Mouse (Mus musculus): ENCODE measurements around the gene Stard5. TPM values are rescaled to one million over a fixed set of nuclear protein-coding genes. Genes with fewer than 3 reads are reported as not detected.

The Stard5 gene
- polyA plus RNA-seq, 1 experiment, result 37.0 TPM

GRCm38 (mm10) chr7:83609891-83610290 is 21.9 kb upstream of the Stard5 start:
- no peak overlapping the region for H3K4me3 ChIP-seq (ENCODE audit: insufficient read depth, low read length)
- TF ChIP-seq CTCF (IDR thresholded peaks at IDR 0.05; ENCODE audit: low read depth, low read length) (no peak), POLR2A (IDR thresholded peaks at IDR 0.05; ENCODE audit: borderline replicate concordance, low read depth, low read length) (no peak)
- peaks cover 10% of the 10 kb centered on the region for H3K4me1 ChIP-seq (ENCODE audit: control insufficient read depth, insufficient read depth, low read length)
- no peak overlapping the region for H3K27ac ChIP-seq (ENCODE audit: insufficient read depth, low read depth, low read length)

DNA sequence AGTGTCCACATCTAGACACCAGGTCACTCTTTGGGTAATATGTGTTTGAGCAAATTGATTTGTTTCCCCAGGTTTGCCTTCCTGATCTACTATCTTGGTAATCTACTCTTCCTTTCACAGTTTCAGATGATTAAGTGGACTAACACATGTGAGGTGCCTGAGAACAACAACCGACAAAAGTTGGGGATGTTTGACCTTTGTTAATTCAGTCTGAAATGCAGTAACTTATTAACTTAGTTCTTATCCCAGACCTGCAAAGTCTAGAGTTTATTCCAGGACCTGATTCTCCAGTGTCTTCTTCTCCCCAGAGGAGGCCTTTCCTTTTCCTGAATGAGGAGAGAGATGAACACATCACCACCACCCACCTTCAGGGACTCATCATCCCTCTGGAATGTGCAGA is 19.9 kb upstream of the Stard5 start:
- TF ChIP-seq CTCF (IDR thresholded peaks at IDR 0.05; ENCODE audit: low read depth, low read length) (no peak), POLR2A (IDR thresholded peaks at IDR 0.05; ENCODE audit: borderline replicate concordance, low read depth, low read length) (no peak)
- Histone ChIP-seq H3K4me3 (ENCODE audit: insufficient read depth, low read length) (no peak overlapping the region), H3K4me1 (ENCODE audit: control insufficient read depth, insufficient read depth, low read length) (peaks cover 13% of the 10 kb centered on the region), H3K27ac (ENCODE audit: insufficient read depth, low read depth, low read length) (no peak overlapping the region)

- TF ChIP-seq CTCF (IDR thresholded peaks at IDR 0.05; ENCODE audit: low read depth, low read length), result no peak
- TF ChIP-seq POLR2A (IDR thresholded peaks at IDR 0.05; ENCODE audit: borderline replicate concordance, low read depth, low read length), result no peak
- Histone ChIP-seq H3K27ac (ENCODE audit: insufficient read depth, low read depth, low read length) (no peak overlapping the region), H3K4me3 (ENCODE audit: insufficient read depth, low read length) (no peak overlapping the region), H3K4me1 (ENCODE audit: control insufficient read depth, insufficient read depth, low read length) (peaks cover 19% of the 10 kb centered on the region)
Observed at GRCm38 (mm10) chr7:83615272-83615671, 16.5 kb upstream of the Stard5 start.

GRCm38 (mm10) chr7:83615815-83616214 is 15.9 kb upstream of the Stard5 start:
- TF ChIP-seq CTCF (IDR thresholded peaks at IDR 0.05; ENCODE audit: low read depth, low read length) (peak; percentile 71), POLR2A (IDR thresholded peaks at IDR 0.05; ENCODE audit: borderline replicate concordance, low read depth, low read length) (no peak)
- Histone ChIP-seq H3K4me1 (ENCODE audit: control insufficient read depth, insufficient read depth, low read length) (peaks cover 19% of the 10 kb centered on the region), H3K4me3 (ENCODE audit: insufficient read depth, low read length) (no peak overlapping the region), H3K27ac (ENCODE audit: insufficient read depth, low read depth, low read length) (peak overlapping the region; percentile 18; the same call in 1 of the 2 replicates)

DNA sequence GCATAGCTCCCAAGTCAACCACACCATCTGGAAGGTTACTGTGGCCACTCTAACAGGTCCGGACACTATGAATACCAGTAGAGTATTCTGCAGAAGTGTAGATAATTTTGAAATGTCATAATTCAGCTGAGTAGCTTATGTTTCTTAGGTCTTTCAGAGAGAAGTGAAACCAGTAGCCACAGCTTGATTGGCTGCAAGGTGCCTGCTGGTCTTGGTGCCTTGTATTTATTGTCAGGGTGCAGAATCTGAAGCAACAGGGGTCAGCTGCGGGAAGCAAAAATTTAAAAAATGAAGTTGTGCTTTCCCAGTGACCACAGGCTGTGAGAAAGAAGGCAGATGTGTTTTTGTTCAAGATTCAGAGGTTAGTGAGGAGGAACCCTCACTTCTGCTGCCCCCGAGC is 15.5 kb upstream of the Stard5 start:
- H3K27ac ChIP-seq (ENCODE audit: insufficient read depth, low read depth, low read length), result peak overlapping the region; percentile 54; the same call in 1 of the 2 replicates
- no peak overlapping the region for H3K4me3 ChIP-seq (ENCODE audit: insufficient read depth, low read length)
- no peak for TF ChIP-seq POLR2A (IDR thresholded peaks at IDR 0.05; ENCODE audit: borderline replicate concordance, low read depth, low read length)
- TF ChIP-seq CTCF (IDR thresholded peaks at IDR 0.05; ENCODE audit: low read depth, low read length), result no peak
- H3K4me1 ChIP-seq (ENCODE audit: control insufficient read depth, insufficient read depth, low read length), result peaks cover 19% of the 10 kb centered on the region

- Histone ChIP-seq H3K27ac (ENCODE audit: insufficient read depth, low read depth, low read length) (no peak overlapping the region), H3K4me3 (ENCODE audit: insufficient read depth, low read length) (no peak overlapping the region), H3K4me1 (ENCODE audit: control insufficient read depth, insufficient read depth, low read length) (peaks cover 19% of the 10 kb centered on the region)
- TF ChIP-seq CTCF (IDR thresholded peaks at IDR 0.05; ENCODE audit: low read depth, low read length) (no peak), POLR2A (IDR thresholded peaks at IDR 0.05; ENCODE audit: borderline replicate concordance, low read depth, low read length) (no peak)
Observed at GRCm38 (mm10) chr7:83618709-83619108, 13.1 kb upstream of the Stard5 start.

DNA sequence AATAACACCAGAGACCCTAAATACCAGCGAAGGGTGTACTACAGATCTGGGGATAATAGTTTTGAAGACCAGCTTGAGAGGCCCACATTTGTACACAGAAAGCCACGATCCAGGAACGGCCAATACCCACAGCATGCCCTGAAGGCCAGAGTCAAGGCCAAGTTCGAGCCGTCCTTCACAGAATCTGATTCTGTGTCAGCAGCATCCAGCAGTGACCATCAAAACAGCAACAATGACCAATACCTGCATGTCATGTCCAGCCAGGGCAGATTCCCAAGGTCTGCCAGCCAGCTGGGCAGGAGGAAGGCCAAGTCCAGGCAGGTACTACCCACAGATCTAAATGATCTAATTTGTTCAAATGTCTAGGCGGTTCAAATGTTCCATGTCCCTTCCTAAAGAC is 9.2 kb upstream of the Stard5 start:
- no peak overlapping the region for H3K27ac ChIP-seq (ENCODE audit: insufficient read depth, low read depth, low read length)
- TF ChIP-seq CTCF (IDR thresholded peaks at IDR 0.05; ENCODE audit: low read depth, low read length) (no peak), POLR2A (IDR thresholded peaks at IDR 0.05; ENCODE audit: borderline replicate concordance, low read depth, low read length) (no peak)
- no peak overlapping the region for H3K4me3 ChIP-seq (ENCODE audit: insufficient read depth, low read length)
- no peaks in the 10 kb centered on the region; the same call in 1 of the 2 replicates for H3K4me1 ChIP-seq (ENCODE audit: control insufficient read depth, insufficient read depth, low read length)

DNA sequence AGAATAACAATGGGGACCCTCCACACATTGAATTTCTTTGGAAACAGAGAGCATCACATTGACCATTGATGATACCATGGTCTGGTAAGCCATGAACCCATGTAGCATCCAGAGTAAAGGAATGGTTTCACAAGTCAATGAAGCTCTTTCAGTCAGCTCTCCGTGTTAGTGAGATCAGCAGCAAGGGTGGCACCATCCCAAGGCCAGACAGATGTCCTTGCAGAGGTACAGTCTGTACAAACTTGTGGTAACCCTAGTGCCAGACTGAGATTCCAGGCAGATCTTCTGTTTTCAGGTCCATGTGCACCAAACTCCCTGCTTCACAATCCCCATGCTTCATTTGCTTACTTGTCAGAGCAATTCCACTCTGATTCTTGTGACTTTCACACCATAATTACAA is 7.7 kb upstream of the Stard5 start:
- Histone ChIP-seq H3K27ac (ENCODE audit: insufficient read depth, low read depth, low read length) (no peak overlapping the region), H3K4me1 (ENCODE audit: control insufficient read depth, insufficient read depth, low read length) (no peaks in the 10 kb centered on the region), H3K4me3 (ENCODE audit: insufficient read depth, low read length) (no peak overlapping the region)
- TF ChIP-seq CTCF (IDR thresholded peaks at IDR 0.05; ENCODE audit: low read depth, low read length) (no peak), POLR2A (IDR thresholded peaks at IDR 0.05; ENCODE audit: borderline replicate concordance, low read depth, low read length) (no peak)

- Histone ChIP-seq H3K4me1 (ENCODE audit: control insufficient read depth, insufficient read depth, low read length) (peaks cover 3% of the 10 kb centered on the region), H3K27ac (ENCODE audit: insufficient read depth, low read depth, low read length) (no peak overlapping the region), H3K4me3 (ENCODE audit: insufficient read depth, low read length) (no peak overlapping the region)
- TF ChIP-seq CTCF (IDR thresholded peaks at IDR 0.05; ENCODE audit: low read depth, low read length), result no peak
- TF ChIP-seq POLR2A (IDR thresholded peaks at IDR 0.05; ENCODE audit: borderline replicate concordance, low read depth, low read length), result no peak
Observed at GRCm38 (mm10) chr7:83626557-83627257, 5.1 kb upstream of the Stard5 start.

DNA sequence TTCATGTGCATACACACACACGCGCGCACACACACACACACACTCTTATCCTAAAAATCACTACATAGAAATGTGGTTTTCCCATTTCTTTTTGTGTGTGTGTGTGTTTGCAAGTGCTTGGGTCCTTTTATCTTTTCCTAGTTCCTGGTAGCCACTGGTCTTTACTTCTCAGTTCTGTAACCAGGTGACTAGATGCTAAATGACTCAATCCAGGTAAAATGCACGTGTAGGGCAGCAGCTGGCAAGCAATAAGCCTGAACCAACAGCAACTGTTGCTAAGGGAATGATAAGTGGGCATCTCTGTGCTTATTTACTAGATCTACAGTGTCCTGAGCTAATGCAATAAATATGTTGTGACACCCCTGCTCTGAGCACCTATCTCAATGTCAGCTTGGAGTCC is 4.4 kb upstream of the Stard5 start:
- H3K27ac ChIP-seq (ENCODE audit: insufficient read depth, low read depth, low read length), result no peak overlapping the region
- no peak overlapping the region for H3K4me3 ChIP-seq (ENCODE audit: insufficient read depth, low read length)
- TF ChIP-seq CTCF (IDR thresholded peaks at IDR 0.05; ENCODE audit: low read depth, low read length), result no peak
- TF ChIP-seq POLR2A (IDR thresholded peaks at IDR 0.05; ENCODE audit: borderline replicate concordance, low read depth, low read length), result no peak
- H3K4me1 ChIP-seq (ENCODE audit: control insufficient read depth, insufficient read depth, low read length), result peaks cover 3% of the 10 kb centered on the region
